Mouse (Mus musculus): ENCODE data around the gene Specc1. TPM values are rescaled to one million over a fixed set of nuclear protein-coding genes. Genes with fewer than 3 reads are reported as not detected.

Gene Specc1
- polyA plus RNA-seq, 1 experiment from 2014 or later, result 8.0 TPM

- no peak overlapping the region for H3K27ac ChIP-seq (ENCODE audit: low read length)
- H3K36me3 ChIP-seq (ENCODE audit: control insufficient read depth, insufficient read depth, low read length), result no peaks in the 10 kb centered on the region
- 95% methylated on average over 7 of the region's 7 CpGs for WGBS
- ATAC-seq, result no peak
- H3K9ac ChIP-seq (ENCODE audit: low read depth, low read length), result no peak overlapping the region
- H3K27me3 ChIP-seq (ENCODE audit: control insufficient read depth, insufficient read depth, low read depth, low read length), result no peaks in the 10 kb centered on the region
- H3K4me1 ChIP-seq (ENCODE audit: control insufficient read depth, insufficient read depth, low read length), result no peaks in the 10 kb centered on the region
- H3K4me3 ChIP-seq (ENCODE audit: low read depth, low read length), result no peak overlapping the region
- no peaks in the 10 kb centered on the region for H3K9me3 ChIP-seq (replicated peaks; ENCODE audit: control insufficient read depth, low read length, poor library complexity, severe bottlenecking)
- no peak overlapping the region for H3K4me2 ChIP-seq (ENCODE audit: low read length)
Observed at GRCm38 (mm10) chr11:62223962-62224361, 267.4 kb downstream of the Specc1 start.

GRCm38 (mm10) chr11:62224797-62225196, 268.2 kb downstream of the Specc1 start:
- Histone ChIP-seq H3K9ac (ENCODE audit: low read depth, low read length) (no peak overlapping the region), H3K4me1 (ENCODE audit: control insufficient read depth, insufficient read depth, low read length) (no peaks in the 10 kb centered on the region), H3K27ac (ENCODE audit: low read length) (no peak overlapping the region), H3K9me3 (replicated peaks; ENCODE audit: control insufficient read depth, low read length, poor library complexity, severe bottlenecking) (no peaks in the 10 kb centered on the region), H3K27me3 (ENCODE audit: control insufficient read depth, insufficient read depth, low read depth, low read length) (no peaks in the 10 kb centered on the region), H3K4me3 (ENCODE audit: low read depth, low read length) (no peak overlapping the region), H3K36me3 (ENCODE audit: control insufficient read depth, insufficient read depth, low read length) (no peaks in the 10 kb centered on the region), H3K4me2 (ENCODE audit: low read length) (no peak overlapping the region)
- ATAC-seq, result no peak
- 81% methylated on average over 4 of the region's 4 CpGs for WGBS

- ATAC-seq, result no peak
- Histone ChIP-seq H3K4me3 (ENCODE audit: low read depth, low read length) (no peak overlapping the region), H3K9me3 (replicated peaks; ENCODE audit: control insufficient read depth, low read length, poor library complexity, severe bottlenecking) (no peaks in the 10 kb centered on the region), H3K27ac (ENCODE audit: low read length) (no peak overlapping the region), H3K27me3 (ENCODE audit: control insufficient read depth, insufficient read depth, low read depth, low read length) (no peaks in the 10 kb centered on the region), H3K4me2 (ENCODE audit: low read length) (no peak overlapping the region), H3K9ac (ENCODE audit: low read depth, low read length) (no peak overlapping the region), H3K36me3 (ENCODE audit: control insufficient read depth, insufficient read depth, low read length) (no peaks in the 10 kb centered on the region), H3K4me1 (ENCODE audit: control insufficient read depth, insufficient read depth, low read length) (no peaks in the 10 kb centered on the region)
- WGBS, result 81% methylated on average over 12 of the region's 12 CpGs
Observed at GRCm38 (mm10) chr11:62240631-62241261, 284.2 kb downstream of the Specc1 start.

- Histone ChIP-seq H3K9me3 (replicated peaks; ENCODE audit: control insufficient read depth, low read length, poor library complexity, severe bottlenecking) (no peaks in the 10 kb centered on the region), H3K9ac (ENCODE audit: low read depth, low read length) (no peak overlapping the region), H3K27ac (ENCODE audit: low read length) (no peak overlapping the region), H3K4me3 (ENCODE audit: low read depth, low read length) (no peak overlapping the region), H3K4me2 (ENCODE audit: low read length) (no peak overlapping the region), H3K27me3 (ENCODE audit: control insufficient read depth, insufficient read depth, low read depth, low read length) (no peaks in the 10 kb centered on the region), H3K4me1 (ENCODE audit: control insufficient read depth, insufficient read depth, low read length) (no peaks in the 10 kb centered on the region), H3K36me3 (ENCODE audit: control insufficient read depth, insufficient read depth, low read length) (no peaks in the 10 kb centered on the region)
- no peak for ATAC-seq
- WGBS, result 94% methylated on average over 8 of the region's 8 CpGs
Observed at GRCm38 (mm10) chr11:62243871-62244270, 287.3 kb downstream of the Specc1 start.

GRCm38 (mm10) chr11:62244471-62244870, 287.9 kb downstream of the Specc1 start:
- no peaks in the 10 kb centered on the region for H3K27me3 ChIP-seq (ENCODE audit: control insufficient read depth, insufficient read depth, low read depth, low read length)
- peaks cover 3% of the 10 kb centered on the region; the same call in 1 of the 2 replicates for H3K4me1 ChIP-seq (ENCODE audit: control insufficient read depth, insufficient read depth, low read length)
- H3K4me2 ChIP-seq (ENCODE audit: low read length), result no peak overlapping the region
- H3K36me3 ChIP-seq (ENCODE audit: control insufficient read depth, insufficient read depth, low read length), result no peaks in the 10 kb centered on the region
- H3K9me3 ChIP-seq (replicated peaks; ENCODE audit: control insufficient read depth, low read length, poor library complexity, severe bottlenecking), result no peaks in the 10 kb centered on the region
- H3K27ac ChIP-seq (ENCODE audit: low read length), result no peak overlapping the region
- H3K9ac ChIP-seq (ENCODE audit: low read depth, low read length), result no peak overlapping the region
- WGBS, result 93% methylated on average over 4 of the region's 4 CpGs
- no peak overlapping the region for H3K4me3 ChIP-seq (ENCODE audit: low read depth, low read length)
- ATAC-seq, result no peak

- 36% methylated on average over 18 of the region's 18 CpGs for WGBS
- Histone ChIP-seq H3K4me3 (ENCODE audit: low read depth, low read length) (peak overlapping the region; percentile 61), H3K27me3 (ENCODE audit: control insufficient read depth, insufficient read depth, low read depth, low read length) (peaks cover 16% of the 10 kb centered on the region), H3K4me2 (ENCODE audit: low read length) (peak overlapping the region; percentile 83), H3K4me1 (ENCODE audit: control insufficient read depth, insufficient read depth, low read length) (peaks cover 10% of the 10 kb centered on the region; the same call in 1 of the 2 replicates), H3K36me3 (ENCODE audit: control insufficient read depth, insufficient read depth, low read length) (no peaks in the 10 kb centered on the region), H3K27ac (ENCODE audit: low read length) (no peak overlapping the region), H3K9ac (ENCODE audit: low read depth, low read length) (peak overlapping the region; percentile 64; the same call in 1 of the 2 replicates), H3K9me3 (replicated peaks; ENCODE audit: control insufficient read depth, low read length, poor library complexity, severe bottlenecking) (no peaks in the 10 kb centered on the region)
- ATAC-seq, result no peak
Observed at GRCm38 (mm10) chr11:62247759-62248400, 291.3 kb downstream of the Specc1 start.

- Histone ChIP-seq H3K9me3 (replicated peaks; ENCODE audit: control insufficient read depth, low read length, poor library complexity, severe bottlenecking) (no peaks in the 10 kb centered on the region), H3K36me3 (ENCODE audit: control insufficient read depth, insufficient read depth, low read length) (no peaks in the 10 kb centered on the region), H3K4me1 (ENCODE audit: control insufficient read depth, insufficient read depth, low read length) (peaks cover 10% of the 10 kb centered on the region; the same call in 1 of the 2 replicates), H3K9ac (ENCODE audit: low read depth, low read length) (peak within 1 kb of the TSS; percentile 64), H3K27ac (ENCODE audit: low read length) (no peak within 1 kb of the TSS), H3K27me3 (ENCODE audit: control insufficient read depth, insufficient read depth, low read depth, low read length) (peaks cover 16% of the 10 kb centered on the region), H3K4me3 (ENCODE audit: low read depth, low read length) (peak within 1 kb of the TSS; percentile 61), H3K4me2 (ENCODE audit: low read length) (peak within 1 kb of the TSS; percentile 83)
- whole genome bisulfite sequencing, result under 1% methylated on average over 68 of the region's 69 CpGs
- ATAC-seq, result peak; percentile 89
Observed at GRCm38 (mm10) chr11:62248401-62249244, 292.1 kb downstream of the Specc1 start, which contains the start of gene Adora2b. TSS of gene Adora2b (plus strand) at chr11:62248984.

GRCm38 (mm10) chr11:62249266-62250037, 292.9 kb downstream of the Specc1 start:
- Histone ChIP-seq H3K4me1 (ENCODE audit: control insufficient read depth, insufficient read depth, low read length) (peaks cover 10% of the 10 kb centered on the region; the same call in 1 of the 2 replicates), H3K4me2 (ENCODE audit: low read length) (peak overlapping the region; percentile 83), H3K27me3 (ENCODE audit: control insufficient read depth, insufficient read depth, low read depth, low read length) (peaks cover 16% of the 10 kb centered on the region), H3K4me3 (ENCODE audit: low read depth, low read length) (peak overlapping the region; percentile 61), H3K9ac (ENCODE audit: low read depth, low read length) (peak overlapping the region; percentile 64), H3K27ac (ENCODE audit: low read length) (no peak overlapping the region), H3K9me3 (replicated peaks; ENCODE audit: control insufficient read depth, low read length, poor library complexity, severe bottlenecking) (no peaks in the 10 kb centered on the region), H3K36me3 (ENCODE audit: control insufficient read depth, insufficient read depth, low read length) (no peaks in the 10 kb centered on the region)
- WGBS, result 2% methylated on average over 35 of the region's 35 CpGs
- peak; percentile 37; the same call in 1 of the 2 replicates for ATAC-seq

All from midbrain, embryonic 16.5 days (tissue).